Mouse (Mus musculus) limb, embryonic 14.5 days (tissue): ENCODE results near the gene Gm47791. TPM values are rescaled to one million over a fixed set of nuclear protein-coding genes. Genes with fewer than 3 reads are reported as not detected.

ENCODE experiments used
- ATAC-seq: fragments of 200-750 bp; cut with Nextera tagmentation; 2 replicates; pipeline ENCODE4 v1.8.0; 2017; ENCODE audit warnings: low read depth, moderate number of reproducible peaks, moderate TSS enrichment; ENCODE audit not compliant: low FRiP score
- DNase-seq: peaks from one replicate; pipeline ENCODE4 v3.0.0-alpha.2; 2015; ENCODE audit warnings: low spot score
- H3K27ac ChIP-seq: fragments of 300-500 bp; sonication (generic); replicated peaks from 2 replicates; pipeline ENCODE4 v1.5.1; 2014; ENCODE audit warnings: low read depth, mild to moderate bottlenecking, low read length, moderate library complexity, mixed read lengths
- H3K27me3 ChIP-seq: fragments of 300-500 bp; sonication (generic); 2 replicates; pipeline ENCODE4 v1.6.1; 2014; ENCODE audit warnings: low read length, mixed read lengths; ENCODE audit not compliant: control insufficient read depth, insufficient read depth
- H3K36me3 ChIP-seq: fragments of 300-500 bp; sonication (generic); 2 replicates; pipeline ENCODE4 v1.6.1; 2014; ENCODE audit warnings: mild to moderate bottlenecking, low read length, moderate library complexity, mixed read lengths; ENCODE audit not compliant: control insufficient read depth, insufficient read depth
- H3K4me1 ChIP-seq: fragments of 300-500 bp; sonication (generic); 2 replicates; pipeline ENCODE4 v1.6.1; 2014; ENCODE audit warnings: antibody characterized with exemption, low read length, mixed read lengths; ENCODE audit not compliant: control insufficient read depth, insufficient read depth
- H3K4me2 ChIP-seq: fragments of 300-500 bp; sonication (generic); replicated peaks from 2 replicates; pipeline ENCODE4 v1.6.1; 2014; ENCODE audit warnings: low read depth, mild to moderate bottlenecking, low read length, moderate library complexity; ENCODE audit not compliant: severe bottlenecking
- H3K4me3 ChIP-seq: fragments of 300-500 bp; sonication (generic); replicated peaks from 2 replicates; pipeline ENCODE4 v1.5.1; 2014; ENCODE audit warnings: low read length
- H3K9ac ChIP-seq: fragments of 300-500 bp; sonication (generic); 2 replicates; pipeline ENCODE4 v1.6.1; 2014; ENCODE audit warnings: mild to moderate bottlenecking, low read depth, low read length, moderate library complexity; ENCODE audit not compliant: severe bottlenecking
- H3K9me3 ChIP-seq: fragments of 300-500 bp; sonication (generic); 2 replicates; pipeline ENCODE4 v1.6.1; 2016; ENCODE audit warnings: low read length; ENCODE audit not compliant: control insufficient read depth
- POLR2A ChIP-seq: fragments of 200-500 bp; IDR thresholded peaks from 2 replicates; pipeline ENCODE4 v1.8.0; 2012; ENCODE audit warnings: inconsistent platforms, mild to moderate bottlenecking, moderate library complexity, borderline replicate concordance; ENCODE audit not compliant: insufficient read depth, insufficient read length; ENCODE audit errors: extremely low read depth
- WGBS: fragments of 180-500 bp; shearing (Covaris S2); extraction: QIAGEN DNeasy Blood & Tissue Kit; methylation state at CpG from one replicate; pipeline ENCODE4 v1.1.7; 2014; 5-methylcytosine and 5-hydroxymethylcytosine counted together
- polyA plus RNA-seq, 2 experiments: library from polyadenylated mRNA; depleted of rRNA in 1 of 2; stranded (reverse) in 1 of 2; unstranded in 1 of 2; fragments of >200 nt; fragmentation: Nextera tagmentation in 1 of 2; extraction: Ambion mirVana in 1 of 2; gene quantifications; 2 replicates each; pipeline versions ENCODE4 v1.2.1 to v1.2.3; 2012 to 2014

The Gm47791 gene
- polyA plus RNA-seq, 2 experiments, result not detected

- ATAC-seq (no peak), DNase-seq (no peak)
- no peaks in the 10 kb centered on the region for H3K4me1 ChIP-seq
- no peak overlapping the region for H3K27ac ChIP-seq
- H3K9ac ChIP-seq, result no peak overlapping the region
- H3K4me2 ChIP-seq, result no peak overlapping the region
- 90% methylated on average over 8 of the region's 8 CpGs for WGBS
- no peaks in the 10 kb centered on the region for H3K27me3 ChIP-seq
- TF ChIP-seq POLR2A, result no peak
- peaks cover 3% of the 10 kb centered on the region; the same call in 1 of the 2 replicates for H3K36me3 ChIP-seq
- H3K4me3 ChIP-seq, result no peak overlapping the region
- no peaks in the 10 kb centered on the region for H3K9me3 ChIP-seq
Measured at GRCm38 (mm10) chr1:82761454-82762169, 9.4 kb downstream of the Gm47791 start.

GRCm38 (mm10) chr1:82759520-82759919 is 11.5 kb downstream of the Gm47791 start:
- Histone ChIP-seq H3K27ac (no peak overlapping the region), H3K4me1 (no peaks in the 10 kb centered on the region), H3K9me3 (no peaks in the 10 kb centered on the region), H3K4me2 (no peak overlapping the region), H3K9ac (no peak overlapping the region), H3K27me3 (no peaks in the 10 kb centered on the region), H3K4me3 (no peak overlapping the region), H3K36me3 (peaks cover 18% of the 10 kb centered on the region)
- TF ChIP-seq POLR2A, result no peak
- ATAC-seq (no peak), DNase-seq (no peak)
- 92% methylated on average over 1 of the region's 1 CpGs for WGBS

GRCm38 (mm10) chr1:82747714-82748452 is 23.2 kb downstream of the Gm47791 start:
- H3K4me1 ChIP-seq, result no peaks in the 10 kb centered on the region
- H3K27me3 ChIP-seq, result no peaks in the 10 kb centered on the region
- no peak overlapping the region for H3K4me3 ChIP-seq
- H3K9ac ChIP-seq, result no peak overlapping the region
- no peaks in the 10 kb centered on the region for H3K9me3 ChIP-seq
- no peak overlapping the region for H3K4me2 ChIP-seq
- no peak overlapping the region for H3K27ac ChIP-seq
- H3K36me3 ChIP-seq, result peaks cover 39% of the 10 kb centered on the region
- WGBS, result 88% methylated on average over 2 of the region's 2 CpGs
- DNase-seq, result no peak
- TF ChIP-seq POLR2A, result no peak
- no peak for ATAC-seq

- Histone ChIP-seq H3K36me3 (peaks cover 40% of the 10 kb centered on the region), H3K4me2 (no peak overlapping the region), H3K4me3 (no peak overlapping the region), H3K9me3 (no peaks in the 10 kb centered on the region), H3K4me1 (no peaks in the 10 kb centered on the region), H3K27ac (no peak overlapping the region), H3K9ac (no peak overlapping the region), H3K27me3 (no peaks in the 10 kb centered on the region)
- 66% methylated on average over 4 of the region's 4 CpGs for WGBS
- no peak for TF ChIP-seq POLR2A
- DNase-seq, result no peak
- no peak for ATAC-seq
Measured at GRCm38 (mm10) chr1:82746408-82746807, 24.6 kb downstream of the Gm47791 start.

GRCm38 (mm10) chr1:82743962-82744361 is 27.1 kb downstream of the Gm47791 start:
- H3K36me3 ChIP-seq, result peaks cover 45% of the 10 kb centered on the region
- H3K27ac ChIP-seq, result no peak overlapping the region
- DNase-seq (no peak), ATAC-seq (no peak)
- WGBS, result 90% methylated on average over 3 of the region's 3 CpGs
- H3K27me3 ChIP-seq, result no peaks in the 10 kb centered on the region
- no peaks in the 10 kb centered on the region for H3K9me3 ChIP-seq
- no peak for TF ChIP-seq POLR2A
- H3K4me1 ChIP-seq, result no peaks in the 10 kb centered on the region
- H3K4me3 ChIP-seq, result no peak overlapping the region
- no peak overlapping the region for H3K4me2 ChIP-seq
- H3K9ac ChIP-seq, result no peak overlapping the region
